In genomic region chr6:118197440-118197975, GRCm38 (mm10) we compare ENCODE assay signal across 8 mouse cellular contexts. TPM values are rescaled to one million over a fixed set of nuclear protein-coding genes. Genes with fewer than 3 reads are reported as not detected.
DNase-seq lines count a peak whose midpoint lies in the region; ATAC-seq and TF ChIP-seq lines count a peak whose summit lies in the region.

Ret (minus strand) TSS chr6:118197718.

- DNase-seq in layer of hippocampus, adult 2 months (ENCODE audit: low spot score in 2 of 2), result no peak
- DNase-seq in layer of hippocampus, adult 9-11 months, result no peak
- DNase-seq in embryo, embryonic 9.5 days (ENCODE audit: extremely low spot score), result peak; percentile 39
- DNase-seq in hindbrain, embryonic 14.5 days (ENCODE audit: low spot score), result peak; percentile 47
- DNase-seq in testis, postnatal 10 days (ENCODE audit: low spot score), result no peak
- no peak for DNase-seq in spleen, postnatal 10 days (ENCODE audit: low spot score in 2 of 2)
- DNase-seq in adrenal gland, postnatal 14 days, result no peak

- WGBS in hindbrain, embryonic 14.5 days, result under 1% methylated on average over 26 of the region's 26 CpGs
- under 1% methylated on average over 26 of the region's 26 CpGs for WGBS in neural tube, embryonic 12.5 days

- no peak within 1 kb of the TSS for H3K27ac ChIP-seq in layer of hippocampus, adult 2 months
- peak within 1 kb of the TSS; percentile 17; the same call in 1 of the 2 replicates for H3K27ac ChIP-seq in hindbrain, embryonic 14.5 days
- H3K27ac ChIP-seq in neural tube, embryonic 12.5 days, result no peak within 1 kb of the TSS

- H3K9me3 ChIP-seq in hindbrain, embryonic 14.5 days (ENCODE audit: control insufficient read depth, low read length), result no peaks in the 10 kb centered on the region
- no peaks in the 10 kb centered on the region for H3K9me3 ChIP-seq in neural tube, embryonic 12.5 days

- H3K9ac ChIP-seq in hindbrain, embryonic 14.5 days, result peak within 1 kb of the TSS; percentile 62
- peak within 1 kb of the TSS; percentile 60 for H3K9ac ChIP-seq in neural tube, embryonic 12.5 days

- no peaks in the 10 kb centered on the region for H3K36me3 ChIP-seq in hindbrain, embryonic 14.5 days (replicated peaks; ENCODE audit: control insufficient read depth, insufficient read depth)
- no peaks in the 10 kb centered on the region for H3K36me3 ChIP-seq in neural tube, embryonic 12.5 days

- H3K4me2 ChIP-seq in hindbrain, embryonic 14.5 days (replicated peaks), result peak within 1 kb of the TSS; percentile 93
- H3K4me2 ChIP-seq in neural tube, embryonic 12.5 days (replicated peaks), result peak within 1 kb of the TSS; percentile 98

- peak within 1 kb of the TSS; percentile 62 for H3K4me3 ChIP-seq in layer of hippocampus, adult 2 months
- H3K4me3 ChIP-seq in hindbrain, embryonic 14.5 days (replicated peaks; ENCODE audit: low read length), result peak within 1 kb of the TSS; percentile 58
- H3K4me3 ChIP-seq in neural tube, embryonic 12.5 days, result peak within 1 kb of the TSS; percentile 60

- 0 out of 2 replicates have a peak, but pooled peaks cover 5% of the 10 kb centered on the region for H3K4me1 ChIP-seq in hindbrain, embryonic 14.5 days (replicated peaks; ENCODE audit: control insufficient read depth, insufficient read depth, low read length)
- H3K4me1 ChIP-seq in neural tube, embryonic 12.5 days, result peaks cover 10% of the 10 kb centered on the region

- peaks cover 36% of the 10 kb centered on the region for H3K27me3 ChIP-seq in hindbrain, embryonic 14.5 days (ENCODE audit: control insufficient read depth, insufficient read depth, low read length)
- peaks cover 50% of the 10 kb centered on the region for H3K27me3 ChIP-seq in neural tube, embryonic 12.5 days (replicated peaks)

- peak; percentile 65; the same call in 1 of the 2 replicates for ATAC-seq in hindbrain, embryonic 14.5 days (ENCODE audit: low FRiP score)
- ATAC-seq in neural tube, embryonic 12.5 days (ENCODE audit: low FRiP score, low read depth), result 0 out of 2 replicates have a peak, but pooled peaks have one; percentile 8

- TF ChIP-seq CTCF in layer of hippocampus, adult 2 months (conservative IDR thresholded peaks at IDR 0.05), result no peak

RNA-seq across cellular contexts. Expression of gene Ret, which starts in this region (rescaled TPM):
- total RNA-seq in layer of hippocampus, adult 2 months (2021), result 1 to 10 TPM; 2.6 to 3.1 TPM
- 17.0 and 18.8 TPM in 2 replicates for polyA plus RNA-seq in hindbrain, embryonic 14.5 days (2014; fragmentation: Nextera tagmentation; extraction: Ambion mirVana)
- 15.9 and 18.8 TPM in 2 replicates for polyA plus RNA-seq in neural tube, embryonic 12.5 days (2016; fragmentation: Nextera tagmentation; extraction: Ambion mirVana)
- total RNA-seq in adrenal gland, postnatal 14 days (2021), result 5.3 and 7.7 TPM in 2 replicates

Comparison
In these comparisons a context has a peak if more than half of its experiments do, and no peak if none do; other contexts are left out.
1. DNase-seq: peak in embryo, embryonic 9.5 days (single experiment) and hindbrain, embryonic 14.5 days (single experiment); none in layer of hippocampus, adult 2 months (0 of 2), layer of hippocampus, adult 9-11 months (single experiment), testis, postnatal 10 days (single experiment), spleen, postnatal 10 days (0 of 2) and adrenal gland, postnatal 14 days (single experiment).
2. Peak in every context shown above with its lines, with median percentiles within 50 percentile points of each other: H3K4me3 ChIP-seq.